In the genomic region with DNA sequence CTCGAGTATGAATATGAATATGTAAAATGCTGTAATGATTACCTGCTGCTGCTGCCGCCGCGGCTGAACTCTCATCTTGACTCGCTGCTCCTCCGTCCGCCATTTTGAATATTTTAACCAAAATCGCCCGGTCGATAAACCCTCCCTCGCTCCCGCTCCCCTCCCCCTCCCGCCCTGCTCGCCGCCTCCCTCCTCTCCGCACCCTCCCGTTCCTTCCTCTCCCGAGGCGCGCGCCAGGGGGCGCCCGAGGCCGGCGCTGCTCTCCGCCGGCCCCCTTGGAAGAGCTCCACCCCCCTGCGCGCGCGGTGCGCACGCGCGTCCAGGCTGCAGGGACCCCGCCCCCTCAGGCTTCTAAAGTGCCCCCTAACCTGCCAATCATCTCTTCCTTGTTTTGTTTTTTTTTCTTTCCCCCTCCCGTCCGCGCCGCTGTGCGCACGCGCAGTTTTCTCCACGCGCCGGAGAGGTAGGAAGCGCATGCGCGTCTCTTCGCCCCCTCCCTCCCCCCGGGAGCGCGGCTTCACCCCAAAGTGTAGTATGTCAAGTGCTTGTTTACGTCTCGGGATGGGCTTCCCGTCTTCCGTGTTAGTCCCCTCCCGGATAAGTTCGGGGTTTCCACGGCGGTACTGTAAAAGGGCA, we compare ENCODE assay signal across 8 mouse cellular contexts. TPM values are rescaled to one million over a fixed set of nuclear protein-coding genes. Genes with fewer than 3 reads are reported as not detected.
DNase-seq lines count a peak whose midpoint lies in the region; ATAC-seq lines count a peak whose summit lies in the region.

A gene (minus strand): TSS at position 159 of the 636 bp plus-strand sequence.

- under 1% methylated on average over 61 of the region's 61 CpGs for WGBS in heart, embryonic 14.5 days
- WGBS in liver, embryonic 13.5 days (ENCODE audit: insufficient replicate concordance) = under 1% methylated on average over 42 of the region's 61 CpGs
- under 1% methylated on average over 61 of the region's 61 CpGs for WGBS in stomach, embryonic 16.5 days

- H3K4me3 ChIP-seq in heart, embryonic 14.5 days (ENCODE audit: control insufficient read depth in 1 of 2, insufficient read depth in 1 of 2, low read depth in 1 of 2, low read length in 2 of 2) = peak within 1 kb of the TSS; percentile 87 to 98
- H3K4me3 ChIP-seq in liver, embryonic 13.5 days (replicated peaks) = peak within 1 kb of the TSS; percentile 99
- peak within 1 kb of the TSS; percentile 97 for H3K4me3 ChIP-seq in stomach, embryonic 16.5 days (replicated peaks; ENCODE audit: low read length)

- no peaks in the 10 kb centered on the region for H3K9me3 ChIP-seq in heart, embryonic 14.5 days (ENCODE audit: control insufficient read depth, low read length)
- H3K9me3 ChIP-seq in liver, embryonic 13.5 days (replicated peaks) = no peaks in the 10 kb centered on the region
- H3K9me3 ChIP-seq in stomach, embryonic 16.5 days (replicated peaks; ENCODE audit: control insufficient read depth, low read length) = no peaks in the 10 kb centered on the region

- H3K9ac ChIP-seq in heart, embryonic 14.5 days (ENCODE audit: low read length) = peak within 1 kb of the TSS; percentile 97
- H3K9ac ChIP-seq in liver, embryonic 13.5 days = peak within 1 kb of the TSS; percentile 98
- H3K9ac ChIP-seq in stomach, embryonic 16.5 days (ENCODE audit: low read length) = peak within 1 kb of the TSS; percentile 96

- DNase-seq in c-Kit-negative CD71-positive TER-119-positive erythroid progenitor cells, embryonic 14.5 days (ENCODE audit: low read depth, low spot score) = peak; percentile 97
- DNase-seq in fibroblast of lung, adult 2 months (ENCODE audit: low read depth) = peak; percentile 96
- DNase-seq in kidney, postnatal 14 days = peak; percentile 98
- DNase-seq in liver, embryonic 13.5 days = peak; percentile 96
- peak; percentile 98 for DNase-seq in neural tube, embryonic 10.5 days (ENCODE audit: extremely low spot score, low spot score)

- ATAC-seq in CD4-positive, CD25-positive, alpha-beta regulatory T cell, adult 4 months = peak; percentile 62
- peak; percentile 88 for ATAC-seq in heart, embryonic 14.5 days (ENCODE audit: insufficient number of reproducible peaks, insufficient read depth, low FRiP score, low read depth)
- peak; percentile 91 for ATAC-seq in liver, embryonic 13.5 days (ENCODE audit: low read depth)
- ATAC-seq in stomach, embryonic 16.5 days (ENCODE audit: insufficient read depth, low FRiP score) = peak; percentile 94

- no peaks in the 10 kb centered on the region for H3K36me3 ChIP-seq in heart, embryonic 14.5 days (ENCODE audit: control insufficient read depth, insufficient read depth, low read length)
- H3K36me3 ChIP-seq in liver, embryonic 13.5 days = no peaks in the 10 kb centered on the region
- H3K36me3 ChIP-seq in stomach, embryonic 16.5 days (ENCODE audit: control insufficient read depth, insufficient read depth, low read length) = no peaks in the 10 kb centered on the region

- peak within 1 kb of the TSS; percentile 94 for H3K4me2 ChIP-seq in heart, embryonic 14.5 days (ENCODE audit: low read length)
- peak within 1 kb of the TSS; percentile 99 for H3K4me2 ChIP-seq in liver, embryonic 13.5 days
- H3K4me2 ChIP-seq in stomach, embryonic 16.5 days (ENCODE audit: low read depth, low read length) = peak within 1 kb of the TSS; percentile 97

- peak within 1 kb of the TSS; percentile 86 to 91 for H3K27ac ChIP-seq in heart, embryonic 14.5 days (replicated peaks in 1 of 2; ENCODE audit: control insufficient read depth in 1 of 2, insufficient read depth in 1 of 2, low read depth in 2 of 2, low read length in 2 of 2)
- H3K27ac ChIP-seq in liver, embryonic 13.5 days = peak within 1 kb of the TSS; percentile 88
- H3K27ac ChIP-seq in stomach, embryonic 16.5 days (ENCODE audit: low read length) = peak within 1 kb of the TSS; percentile 88

- peaks cover 3 to 23% of the 10 kb centered on the region in 2 experiments; a peak in 3 of 4 replicates for H3K4me1 ChIP-seq in heart, embryonic 14.5 days (ENCODE audit: control insufficient read depth in 2 of 2, insufficient read depth in 2 of 2, low read length in 2 of 2)
- H3K4me1 ChIP-seq in liver, embryonic 13.5 days (replicated peaks) = peaks cover 36% of the 10 kb centered on the region
- peaks cover 9% of the 10 kb centered on the region for H3K4me1 ChIP-seq in stomach, embryonic 16.5 days (ENCODE audit: control insufficient read depth, insufficient read depth, low read length)

- no peaks in the 10 kb centered on the region for H3K27me3 ChIP-seq in heart, embryonic 14.5 days (ENCODE audit: control insufficient read depth, insufficient read depth, low read length)
- no peaks in the 10 kb centered on the region for H3K27me3 ChIP-seq in liver, embryonic 13.5 days
- no peaks in the 10 kb centered on the region for H3K27me3 ChIP-seq in stomach, embryonic 16.5 days (ENCODE audit: control insufficient read depth, insufficient read depth, low read length)

RNA-seq across cellular contexts. Expression of the gene that starts here (rescaled TPM):
- 10 to 100 TPM; 53.6 to 55.3 TPM for polyA plus RNA-seq in CD4-positive, CD25-positive, alpha-beta regulatory T cell, adult 4 months (2017; shearing (Covaris generic))
- 10.6 and 12.1 TPM in 2 replicates for polyA plus RNA-seq in heart, embryonic 14.5 days (2014; fragmentation: Nextera tagmentation; extraction: Ambion mirVana)
- polyA plus RNA-seq in liver, embryonic 13.5 days (2015; fragmentation: Nextera tagmentation; extraction: Ambion mirVana) = 4.3 and 5.5 TPM in 2 replicates
- 9.4 and 10.2 TPM in 2 replicates for polyA plus RNA-seq in stomach, embryonic 16.5 days (2015; fragmentation: Nextera tagmentation; extraction: Ambion mirVana)

Comparison
In these comparisons a context has a peak if more than half of its experiments do, and no peak if none do; other contexts are left out.
1. Peak in every context shown above with its lines: DNase-seq, ATAC-seq, H3K4me3 ChIP-seq and H3K27ac ChIP-seq.